Mouse (Mus musculus) thymus, adult 2 months (tissue): Measurements from ENCODE around the gene Atp8a2.

Source experiments
- CTCF ChIP-seq: fragments of 200-500 bp; IDR thresholded peaks from 2 replicates; pipeline ENCODE4 v1.5.1; 2012; ENCODE audit warnings: mild to moderate bottlenecking, control low read depth, low read length, moderate library complexity, borderline replicate concordance; ENCODE audit not compliant: control insufficient read depth, poor library complexity, insufficient read depth; ENCODE audit errors: extremely low read depth
- POLR2A ChIP-seq: fragments of 200-500 bp; IDR thresholded peaks from 2 replicates; pipeline ENCODE4 v1.6.1; 2012; ENCODE audit warnings: mild to moderate bottlenecking, low read length, control low read depth, moderate library complexity; ENCODE audit not compliant: control insufficient read depth, poor library complexity, insufficient read depth; ENCODE audit errors: extremely low read depth

DNA sequence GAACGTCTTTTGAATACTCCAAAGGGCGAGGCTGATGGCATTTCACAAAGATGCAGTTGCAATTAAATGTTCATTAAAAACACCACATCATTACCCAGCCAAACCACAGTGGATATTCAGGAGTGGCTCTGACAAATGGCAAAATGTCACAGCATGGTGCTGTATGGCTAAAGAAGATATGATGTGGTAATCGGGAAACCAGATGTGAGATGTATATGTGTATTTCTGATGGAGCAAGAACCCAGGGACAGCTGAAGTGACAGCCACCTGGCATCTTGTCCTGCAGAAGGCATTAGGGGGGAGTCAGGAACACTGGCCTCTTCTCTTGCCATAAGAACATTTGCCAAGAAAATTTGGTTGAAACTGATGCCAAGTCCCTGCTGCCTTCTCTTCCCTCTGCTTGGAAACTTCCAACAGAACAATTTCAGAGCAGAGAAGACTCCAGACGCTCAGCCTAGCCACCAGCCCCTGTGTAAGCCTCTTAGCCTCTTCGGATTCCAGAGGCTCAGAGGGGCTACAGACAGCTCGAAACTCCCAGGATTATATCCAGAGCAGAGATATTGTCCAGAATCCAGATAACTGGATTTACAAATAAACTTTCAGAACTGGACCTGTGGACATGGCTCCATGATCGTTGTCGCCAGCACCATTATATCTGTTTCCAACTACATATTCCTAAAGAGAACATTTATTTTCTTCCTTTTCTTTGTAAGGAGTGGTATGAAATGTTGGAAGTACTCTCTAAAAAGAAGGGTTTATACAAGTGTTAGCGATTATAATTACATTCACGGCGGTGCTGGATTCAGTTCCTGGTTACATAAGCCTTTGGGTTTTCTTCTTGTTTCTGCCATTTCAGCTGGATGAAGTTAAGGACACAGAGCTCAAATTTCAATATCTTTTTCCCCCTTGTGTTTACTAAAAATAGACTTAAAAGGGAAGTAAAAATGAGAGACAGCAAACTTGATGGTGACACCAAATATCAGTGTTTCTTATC, 413.3 kb downstream of the Atp8a2 start:
- TF ChIP-seq POLR2A (no peak), CTCF (no peak)
